Mouse (Mus musculus) liver, embryonic 13.5 days (tissue): Measurements from ENCODE around the gene Pemt. TPM values are rescaled to one million over a fixed set of nuclear protein-coding genes. Genes with fewer than 3 reads are reported as not detected.

Experiments
- polyA plus RNA-seq: library from polyadenylated mRNA; unstranded; fragments of >200 nt; fragmentation: Nextera tagmentation; extraction: Ambion mirVana; gene quantifications from 2 replicates; pipeline ENCODE4 v1.2.1, GENCODE M21; 2015

The Pemt gene
- polyA plus RNA-seq, 1 experiment from 2014 or later = 7.7 TPM

Other genes starting within 250 kb of the Pemt start
- 14.0 and 15.6 TPM in 2 replicates for gene Flcn, start 236.5 kb downstream of the Pemt start, polyA plus RNA-seq
- 13.6 and 14.4 TPM in 2 replicates for gene Nt5m, start 207.0 kb downstream of the Pemt start, polyA plus RNA-seq
- 127 and 141 TPM in 2 replicates for gene Cops3, start 206.7 kb downstream of the Pemt start, polyA plus RNA-seq
- gene Med9, start 98.3 kb downstream of the Pemt start, polyA plus RNA-seq = 26.2 and 26.8 TPM in 2 replicates
- gene Rasd1, start 81.5 kb downstream of the Pemt start, polyA plus RNA-seq = 1.0 and 1.2 TPM in 2 replicates
- 5.1 and 5.7 TPM in 2 replicates for gene Rai1, start 58.5 kb upstream of the Pemt start, polyA plus RNA-seq
- gene Srebf1, start 176.1 kb upstream of the Pemt start, polyA plus RNA-seq = 42.2 and 44.1 TPM in 2 replicates